ENCODE assay signal across 18 mouse cellular contexts in the genomic region with DNA sequence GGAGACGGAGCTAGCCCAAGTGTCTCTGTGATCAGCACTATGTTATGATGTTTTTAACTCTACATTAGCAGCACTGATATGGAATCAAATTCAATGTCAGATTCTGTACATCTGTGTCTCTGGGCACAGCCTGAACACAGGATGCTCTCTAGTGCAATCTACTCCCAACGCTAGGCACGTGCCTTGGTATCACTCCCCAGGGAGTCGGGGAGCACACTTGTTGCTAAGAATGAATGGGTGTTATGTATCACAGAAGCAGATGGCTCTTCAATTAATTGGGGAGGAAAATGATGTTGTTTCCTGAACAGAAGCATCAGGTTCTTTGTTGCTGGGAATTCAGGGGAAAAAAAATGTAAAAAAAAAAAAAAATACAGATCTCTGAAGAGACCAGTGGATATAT.
"Had no signal": no experiment of that assay in that cellular context is flagged by ENCODE, and none has a peak within 500 bp of the region (broad histone marks: within the 10 kb centered on the region; RNA-seq: fewer than 3 reads in every experiment).

No protein-coding gene starts in this region.

- H3K4me2 ChIP-seq: lung, embryonic 14.5 days; midbrain, embryonic 12.5 days; neural tube, embryonic 13.5 days; neural tube, embryonic 15.5 days had no signal

- DNase-seq: lung, adult 18-20 months; lung, embryonic 14.5 days; lung, postnatal 10 days; lung, postnatal 4 days; midbrain, embryonic 14.5 days; right cerebral cortex, adult 18-20 months; right cerebral cortex, postnatal 25 days; right cerebral cortex, postnatal 4 days; spleen, adult 18-20 months; thymus, adult 18-20 months; thymus, postnatal 14 days; thymus, postnatal 36 days had no signal

- ATAC-seq: midbrain, embryonic 16.5 days had no signal

- H3K9ac ChIP-seq: lung, embryonic 14.5 days; midbrain, embryonic 12.5 days; neural tube, embryonic 13.5 days; neural tube, embryonic 15.5 days had no signal

- H3K27ac ChIP-seq: midbrain, embryonic 10.5 days; midbrain, embryonic 12.5 days; neural tube, embryonic 13.5 days; neural tube, embryonic 15.5 days had no signal

- H3K27me3 ChIP-seq: midbrain, embryonic 12.5 days; neural tube, embryonic 13.5 days; neural tube, embryonic 15.5 days had no signal

- H3K36me3 ChIP-seq: midbrain, embryonic 12.5 days; neural tube, embryonic 13.5 days; neural tube, embryonic 15.5 days had no signal

- H3K9me3 ChIP-seq: midbrain, embryonic 10.5 days; midbrain, embryonic 12.5 days; neural tube, embryonic 13.5 days; neural tube, embryonic 15.5 days had no signal

- H3K4me3 ChIP-seq: midbrain, embryonic 10.5 days; midbrain, embryonic 12.5 days; myocyte; neural tube, embryonic 13.5 days; neural tube, embryonic 15.5 days had no signal
